Mouse (Mus musculus): ENCODE measurements around the gene Olfr774.
"Not testable (repeated sequence)": the region's sequence is repeated elsewhere in the genome, so short reads cannot be mapped to it uniquely, and the experiment has no call there.

Gene Olfr774

DNA sequence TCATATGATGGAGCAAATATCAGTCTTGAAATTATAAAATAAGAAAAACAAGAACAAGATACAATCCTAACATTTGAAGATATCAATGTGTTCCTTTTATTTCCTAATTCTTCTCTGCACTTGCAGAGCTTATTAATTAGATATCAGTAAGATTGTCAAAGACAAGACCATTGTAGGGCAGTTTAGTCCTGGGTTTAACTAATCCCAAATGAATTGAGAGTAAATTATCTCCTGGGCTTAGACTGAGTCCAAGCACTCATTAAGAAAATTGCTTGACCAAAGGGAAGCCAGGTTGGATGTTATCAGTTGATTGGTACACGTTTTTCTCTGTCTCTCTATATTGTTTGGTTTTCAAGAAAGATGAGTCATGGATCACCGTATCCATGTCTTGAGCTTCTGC is at the start of gene Olfr774:
Gene Olfr774, plus strand, starts transcription at position 301 of the 400 bp plus-strand sequence.
- no peak for DNase-seq

DNA sequence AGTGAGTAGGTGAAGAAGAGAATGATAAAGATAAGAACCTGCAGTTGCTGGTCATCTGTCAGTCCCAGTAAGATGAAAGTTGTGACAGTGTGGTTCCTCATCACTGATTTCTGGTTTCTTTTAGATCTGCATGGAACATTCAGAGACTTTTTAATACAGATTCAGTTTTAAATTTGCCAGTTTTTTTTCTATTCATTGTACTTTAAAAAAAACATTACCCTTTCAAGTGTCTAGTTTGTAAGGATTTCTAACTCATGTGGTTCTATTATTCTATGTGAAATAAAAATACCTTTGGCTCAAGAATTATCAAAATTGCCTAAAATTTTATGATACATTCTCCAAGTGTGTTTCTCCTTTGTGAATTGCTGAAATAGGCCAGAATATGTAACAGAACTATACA is 48.7 kb upstream of the Olfr774 start, which contains the start of gene Olfr773:
Gene Olfr773, minus strand, starts transcription at position 101 of the 400 bp plus-strand sequence.
- not testable (repeated sequence) for DNase-seq

- DNase-seq = no peak
Observed at GRCm38 (mm10) chr10:129230737-129231136, 5.3 kb upstream of the Olfr774 start.

DNA sequence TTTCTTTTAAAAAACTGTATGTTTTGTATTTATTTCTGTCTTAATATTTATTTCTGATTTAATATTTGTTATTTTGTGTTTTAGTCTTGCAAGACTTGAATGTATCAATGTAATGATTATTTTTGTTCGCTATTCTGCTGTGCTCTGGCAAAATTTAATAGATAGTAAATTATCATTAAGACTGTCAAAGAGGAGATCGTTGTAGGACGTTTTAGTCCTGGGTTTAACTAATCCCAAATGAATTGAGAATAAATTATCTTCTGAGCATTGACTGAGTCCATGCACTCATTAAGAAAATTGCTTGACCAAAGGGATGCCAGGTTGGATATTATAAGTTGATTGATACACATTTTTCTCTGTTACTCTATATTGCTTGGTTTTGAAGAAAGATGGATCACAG is 12.1 kb downstream of the Olfr774 start, which contains the start of gene Olfr775:
Gene Olfr775, plus strand, starts transcription at position 301 of the 400 bp plus-strand sequence.
- DNase-seq = no peak

DNA sequence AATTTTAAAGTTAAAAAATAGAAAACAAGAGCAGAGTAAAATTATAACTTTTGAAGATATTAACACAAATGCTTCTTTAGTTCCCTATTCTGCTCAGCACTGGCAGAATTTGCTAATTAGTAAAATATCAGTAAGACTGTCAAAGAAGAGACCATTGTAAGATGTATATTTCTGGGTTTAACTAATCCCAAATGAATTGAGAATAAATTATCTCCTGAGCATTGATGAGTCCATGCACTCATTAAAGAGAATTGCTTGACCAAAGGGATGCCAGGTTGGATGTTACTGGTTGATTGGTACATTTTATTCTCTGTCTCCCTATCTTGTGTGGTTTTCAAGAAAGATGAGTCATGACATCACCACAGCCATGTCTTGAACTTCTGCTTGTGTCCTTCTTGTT is 22.8 kb downstream of the Olfr774 start, which contains the start of gene Olfr776:
Gene Olfr776, plus strand, starts transcription at position 301 of the 400 bp plus-strand sequence.
- DNase-seq = no peak

DNA sequence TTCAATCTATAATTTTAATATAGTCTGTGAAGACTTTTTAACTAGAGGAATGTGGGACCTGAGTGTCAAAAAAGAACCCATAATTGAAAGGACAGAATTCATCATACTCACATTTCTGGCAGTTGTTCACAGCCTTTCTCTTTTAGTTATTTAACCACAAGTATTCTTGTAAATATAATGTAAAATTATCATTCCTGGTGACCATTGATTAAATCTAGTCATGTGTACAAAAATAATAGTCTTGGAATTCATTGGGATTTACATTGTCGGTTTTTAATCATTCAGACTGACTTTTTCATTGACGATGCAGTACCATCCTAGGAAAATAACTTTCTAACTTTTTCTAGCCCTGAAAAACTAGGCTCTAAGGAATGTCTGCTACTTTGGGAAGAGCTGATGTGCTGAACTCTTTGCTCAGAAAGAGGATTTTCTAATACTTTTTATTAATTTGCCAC is 35.1 kb downstream of the Olfr774 start, which contains the start of gene Olfr777:
Gene Olfr777, minus strand, starts transcription at position 405 of the 455 bp plus-strand sequence.
- DNase-seq = no peak

Data from embryo, embryonic 11 days (tissue).